14 mouse cellular contexts compared by ENCODE assay signal in the genomic region with DNA sequence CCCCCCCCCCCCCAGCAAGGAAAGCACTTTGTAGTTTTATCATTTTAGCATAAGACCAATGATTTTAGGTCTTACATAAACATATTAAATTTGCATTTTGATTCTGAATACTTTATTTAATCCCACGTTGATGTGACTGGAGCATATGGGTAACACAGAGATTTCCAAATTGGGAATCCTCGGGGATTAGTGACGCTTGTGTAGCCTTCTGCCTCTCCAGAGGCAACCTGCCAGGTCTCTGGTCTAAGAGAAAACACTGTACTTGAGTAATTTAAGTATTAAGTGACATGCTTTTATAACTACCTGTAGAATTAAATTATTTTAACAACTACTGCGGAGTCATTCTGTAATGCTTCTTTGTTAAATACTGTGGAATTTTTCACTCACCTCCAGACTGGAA.
"Had no signal": no experiment of that assay in that cellular context is flagged by ENCODE, and none has a peak within 500 bp of the region (broad histone marks: within the 10 kb centered on the region; RNA-seq: fewer than 3 reads in every experiment).

No protein-coding gene starts in this region.

- H3K4me1 ChIP-seq: liver, embryonic 15.5 days had no signal

- H3K27me3 ChIP-seq: liver, embryonic 15.5 days; neural tube, embryonic 15.5 days had no signal

- DNase-seq: kidney, adult 8-10 months; kidney, postnatal 25 days; layer of hippocampus, postnatal 36 days; lung, embryonic 14.5 days; lung, postnatal 10 days; lung, postnatal 4 days; retina, postnatal 1 day; right cerebral cortex, postnatal 4 days; spleen, adult 18-20 months; thymus, adult 18-20 months; thymus, postnatal 14 days had no signal

- H3K36me3 ChIP-seq: liver, embryonic 15.5 days; neural tube, embryonic 15.5 days had no signal

- H3K4me3 ChIP-seq: liver, embryonic 15.5 days; myocyte; neural tube, embryonic 15.5 days had no signal

- H3K27ac ChIP-seq: liver, embryonic 15.5 days; neural tube, embryonic 15.5 days had no signal

- H3K9me3 ChIP-seq: liver, embryonic 15.5 days; neural tube, embryonic 15.5 days had no signal
